Mouse (Mus musculus): ENCODE results near the gene Tia1.
"Not testable (repeated sequence)": the region's sequence is repeated elsewhere in the genome, so short reads cannot be mapped to it uniquely, and the experiment has no call there.

The Tia1 gene

DNA sequence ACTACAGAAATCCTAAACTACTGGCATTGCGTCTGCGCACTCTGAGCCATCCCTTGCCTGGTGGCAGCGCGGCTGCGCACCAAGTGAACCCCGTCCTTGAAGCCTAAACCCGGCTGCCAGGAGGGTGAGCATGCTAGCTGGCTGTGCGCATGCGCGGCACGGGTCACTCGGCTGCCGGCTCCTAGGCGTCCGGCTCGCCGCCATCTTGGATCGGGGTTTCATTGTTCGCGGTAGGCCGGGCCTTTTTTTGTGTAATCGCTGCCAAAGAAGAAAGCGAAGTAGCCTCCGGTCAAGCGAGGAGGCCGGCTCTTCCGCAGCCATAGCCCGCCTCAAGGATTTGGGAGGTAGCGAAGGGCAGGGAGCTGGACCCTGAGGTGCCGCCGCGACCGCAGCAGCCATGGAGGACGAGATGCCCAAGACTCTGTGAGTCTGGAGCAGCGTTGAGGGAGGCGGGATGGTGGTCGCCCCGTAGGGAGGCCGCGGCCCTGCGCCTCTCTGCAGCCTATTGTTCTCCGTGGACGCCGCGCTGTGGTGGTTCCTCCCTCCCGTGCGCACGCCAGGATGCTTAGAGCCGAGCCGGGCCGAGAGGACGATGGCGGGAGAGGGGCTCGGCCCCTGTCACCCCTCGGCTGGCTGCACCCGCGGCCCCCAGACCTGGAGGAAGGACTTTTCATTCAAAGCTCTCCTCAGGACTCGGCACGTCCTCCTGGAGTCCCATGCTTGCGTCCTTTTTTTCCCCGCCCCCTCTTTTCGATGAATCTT, at the start of gene Tia1:
TSS of gene Tia1 (plus strand) at position 120 of the 762 bp plus-strand sequence.
- DNase-seq (ENCODE audit: low spot score), result peak; percentile 86

DNA sequence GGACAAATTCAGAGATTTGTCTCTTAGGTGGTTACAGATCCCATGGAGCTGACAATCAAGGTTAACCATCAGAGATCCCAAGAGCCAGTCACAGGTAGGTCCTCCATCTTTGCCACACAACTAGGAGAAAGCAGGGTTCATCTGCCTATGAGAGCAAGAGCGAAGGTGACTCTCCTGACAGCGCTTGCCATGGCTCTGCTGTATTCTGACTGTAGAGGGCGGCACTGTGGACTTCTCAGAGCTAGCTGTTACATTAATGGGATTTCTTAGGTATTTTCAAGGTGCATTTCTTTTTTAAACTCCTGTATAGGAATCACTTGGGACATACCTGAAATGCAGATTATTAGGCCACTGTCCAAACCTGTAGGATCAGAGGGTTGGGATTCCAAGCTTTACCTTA, 49.1 kb upstream of the Tia1 start:
- DNase-seq (ENCODE audit: low spot score), result no peak

DNA sequence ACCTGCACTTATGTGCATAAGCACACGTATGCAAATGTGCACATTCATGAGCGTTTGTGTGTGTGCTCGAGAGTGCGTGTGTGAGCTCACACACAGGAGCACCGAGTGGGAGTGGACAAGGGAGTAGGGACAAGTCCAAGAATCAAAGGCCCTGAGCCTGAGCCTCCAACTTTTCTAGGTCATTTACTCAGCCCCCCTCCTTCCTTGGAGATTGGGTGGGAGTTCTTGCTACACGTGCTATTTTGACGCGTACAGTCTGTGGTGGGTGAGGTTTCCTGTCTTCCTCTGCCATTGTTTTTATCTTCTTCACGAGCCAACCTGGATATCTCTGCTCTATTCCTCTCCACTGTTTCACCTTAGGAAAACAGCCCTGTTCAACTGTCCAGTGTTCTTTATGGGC, 47.1 kb upstream of the Tia1 start:
- DNase-seq (ENCODE audit: low spot score), result no peak

DNA sequence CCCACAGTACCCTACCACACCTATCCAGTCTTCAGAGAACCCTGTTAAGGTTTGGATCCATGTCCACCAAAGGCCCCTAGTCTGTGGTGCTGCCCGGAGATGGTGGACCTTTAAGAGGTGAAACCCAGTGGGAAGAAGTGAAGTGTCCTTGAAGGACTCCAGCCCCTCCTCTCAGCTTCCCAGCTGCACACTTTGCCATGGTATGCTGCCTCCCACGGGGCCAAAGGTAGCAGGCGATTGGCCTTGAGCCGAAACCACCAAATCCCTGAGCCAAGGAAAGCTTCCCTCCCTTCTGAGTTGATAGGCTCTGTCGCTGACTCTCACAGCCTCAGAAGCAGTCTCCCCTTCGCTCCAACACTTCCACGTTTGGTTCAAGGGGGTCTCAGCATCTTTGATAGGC, 43.3 kb upstream of the Tia1 start:
- DNase-seq (ENCODE audit: low spot score), result no peak

DNA sequence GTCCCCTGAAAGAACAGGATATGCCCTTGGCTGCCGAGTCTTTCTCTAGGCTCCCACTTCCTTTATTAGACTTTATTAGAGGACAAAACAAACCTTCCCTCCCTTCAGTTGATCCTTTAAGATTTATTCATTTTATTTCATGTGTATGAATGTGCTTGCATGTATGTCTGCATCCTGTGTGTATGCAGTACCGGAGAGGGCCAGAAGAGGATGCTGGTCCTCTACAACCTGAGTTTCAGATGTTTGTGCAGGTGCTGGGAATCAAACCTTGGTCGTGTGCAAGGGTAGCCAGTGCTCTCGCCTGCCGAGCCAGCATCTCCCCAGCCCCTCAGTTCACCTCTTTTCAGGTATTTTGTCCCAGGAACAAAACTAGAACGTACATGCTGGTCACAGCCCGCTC, 42.6 kb upstream of the Tia1 start:
- DNase-seq (ENCODE audit: low spot score), result no peak

DNA sequence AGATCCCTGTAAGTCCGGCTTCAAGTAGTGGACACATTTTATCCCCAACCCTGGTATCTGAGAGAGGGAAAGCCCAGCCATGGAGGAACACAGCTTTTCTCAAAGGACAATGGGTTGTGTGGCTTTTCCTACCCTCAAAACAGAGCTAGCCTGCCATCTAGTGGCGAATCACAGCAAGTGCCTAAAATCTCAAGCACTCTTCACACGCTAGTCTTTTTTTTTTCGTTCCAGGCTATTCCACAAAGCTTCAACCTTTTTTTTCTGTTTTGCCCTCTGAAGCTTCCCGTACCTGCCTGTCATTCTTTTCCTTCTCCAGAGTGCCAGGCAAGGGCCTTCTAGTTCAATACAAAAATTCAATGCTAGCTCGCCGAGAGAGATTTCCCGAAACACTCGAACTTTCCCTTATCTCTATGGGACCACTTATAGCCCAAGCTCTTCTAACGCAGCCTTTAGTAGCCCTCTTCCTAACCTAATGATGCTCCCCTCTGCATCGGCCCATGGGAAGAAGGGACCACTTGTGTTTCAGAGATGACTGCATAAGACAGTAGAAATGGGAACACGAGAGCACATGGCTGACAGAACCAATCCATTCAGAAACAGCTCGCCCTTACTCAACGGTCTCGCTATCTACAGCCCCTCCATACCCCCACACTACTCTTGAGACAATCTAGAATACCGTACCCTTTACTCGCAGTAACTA, 39.4 kb upstream of the Tia1 start:
- DNase-seq (ENCODE audit: low spot score), result no peak

DNA sequence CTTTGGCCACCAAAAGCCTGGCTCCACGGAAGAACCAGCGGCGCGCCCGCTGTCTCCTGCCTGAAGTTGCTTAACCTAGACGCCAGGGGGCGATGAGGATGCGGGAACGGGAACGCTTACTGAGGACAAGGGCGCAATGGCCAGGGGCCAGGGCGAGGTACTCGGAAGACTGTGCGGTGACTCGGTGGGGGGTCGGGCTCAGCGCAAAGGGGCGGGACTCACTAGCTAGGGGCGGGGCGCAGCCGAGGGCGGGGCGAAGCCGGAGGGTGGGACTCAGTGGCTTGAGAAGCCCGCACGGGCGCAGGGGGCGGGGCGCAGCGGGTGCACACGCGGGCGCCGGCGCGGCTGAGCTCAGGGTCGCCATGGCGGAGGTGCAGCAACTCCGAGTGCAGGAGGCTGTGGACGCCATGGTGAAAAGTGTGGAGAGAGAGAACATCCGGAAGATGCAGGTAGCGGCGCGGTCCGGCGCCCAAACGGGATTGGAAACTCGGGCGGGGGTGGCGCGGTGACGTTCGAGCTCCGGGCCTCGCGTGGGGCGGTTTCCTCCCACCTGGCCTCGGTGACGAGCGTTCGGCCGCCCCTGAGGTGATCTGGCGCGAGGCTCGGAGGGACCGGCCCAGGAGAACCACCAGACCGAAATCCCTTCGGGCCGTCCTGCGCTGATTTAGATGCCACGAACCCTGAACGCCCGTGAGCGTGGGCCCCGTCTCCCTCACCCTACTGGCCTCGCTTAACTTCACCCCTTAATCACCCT, 38.5 kb upstream of the Tia1 start, which contains the start of gene Fam136a:
TSS of gene Fam136a (plus strand) at position 276 of the 754 bp plus-strand sequence.
- peak; percentile 89 for DNase-seq (ENCODE audit: low spot score)

DNA sequence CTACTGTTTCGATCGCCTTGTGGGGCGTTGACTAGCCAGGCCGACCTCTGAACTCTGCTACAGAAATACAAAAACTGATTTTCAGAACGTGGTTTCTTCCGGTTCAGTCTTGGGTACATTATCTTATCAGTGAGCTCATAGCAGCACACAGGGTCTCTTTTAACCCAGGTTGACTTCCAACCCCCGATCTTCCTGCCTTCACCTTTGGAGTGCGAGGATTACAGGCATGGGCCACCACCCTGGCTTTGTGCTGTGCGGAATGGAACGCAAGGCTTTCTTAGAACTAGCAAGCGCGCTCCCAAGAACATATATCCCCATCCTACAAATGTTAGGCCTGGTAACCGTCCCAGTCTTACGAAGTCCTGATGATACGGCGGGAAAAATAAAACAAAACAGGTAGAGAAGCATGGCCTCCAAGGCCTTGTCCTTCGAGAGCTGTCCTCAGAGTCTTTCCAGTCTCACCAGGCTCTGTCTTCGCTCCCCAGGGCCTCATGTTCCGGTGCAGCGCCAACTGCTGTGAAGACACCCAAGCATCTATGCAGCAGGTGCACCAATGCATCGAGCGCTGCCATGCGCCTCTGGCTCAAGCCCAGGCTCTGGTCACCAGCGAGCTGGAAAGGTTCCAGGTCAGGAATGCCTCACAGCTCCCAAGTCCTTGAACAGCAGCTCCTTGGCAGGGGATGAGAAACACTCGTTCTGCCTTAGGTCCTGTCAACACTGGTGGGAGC, 37.7 kb upstream of the Tia1 start:
- no peak for DNase-seq (ENCODE audit: low spot score)

DNA sequence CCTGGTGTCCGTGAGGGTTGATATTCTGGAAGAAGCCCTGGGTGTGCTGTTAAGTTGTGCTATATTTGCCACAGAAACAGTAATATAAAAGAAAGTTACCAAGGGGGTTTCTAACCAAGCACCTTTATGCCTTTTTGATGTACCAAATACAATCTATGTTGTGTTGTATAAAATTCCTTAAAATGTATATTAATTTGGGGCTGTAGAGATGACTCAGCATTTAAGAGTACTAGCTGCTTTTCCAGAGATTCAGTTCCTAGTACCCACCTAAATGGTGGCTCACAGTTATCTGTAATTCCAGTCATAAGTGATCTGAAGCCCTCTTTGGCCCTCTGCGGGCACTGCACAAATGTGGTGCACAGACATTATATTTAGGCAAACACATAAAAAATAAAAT, 37.2 kb upstream of the Tia1 start:
- DNase-seq (ENCODE audit: low spot score), result no peak

DNA sequence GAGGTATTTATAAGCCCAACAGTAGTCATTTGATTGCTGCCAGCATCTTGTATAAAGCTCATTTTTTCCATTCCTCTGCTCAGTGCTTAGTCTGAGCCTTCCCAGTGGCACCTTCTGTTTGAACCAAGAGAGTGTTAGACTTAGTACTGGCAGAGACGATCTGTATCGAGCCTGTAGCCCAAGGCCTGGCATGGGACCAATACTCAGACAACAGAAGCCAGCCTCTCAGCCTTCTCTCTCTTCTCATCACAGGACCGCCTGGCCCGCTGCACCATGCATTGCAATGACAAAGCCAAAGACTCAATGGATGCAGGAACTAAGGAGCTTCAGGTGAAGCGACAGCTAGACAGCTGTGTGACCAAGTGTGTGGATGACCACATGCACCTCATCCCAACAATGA, 35.5 kb upstream of the Tia1 start:
- DNase-seq (ENCODE audit: low spot score), result no peak

DNA sequence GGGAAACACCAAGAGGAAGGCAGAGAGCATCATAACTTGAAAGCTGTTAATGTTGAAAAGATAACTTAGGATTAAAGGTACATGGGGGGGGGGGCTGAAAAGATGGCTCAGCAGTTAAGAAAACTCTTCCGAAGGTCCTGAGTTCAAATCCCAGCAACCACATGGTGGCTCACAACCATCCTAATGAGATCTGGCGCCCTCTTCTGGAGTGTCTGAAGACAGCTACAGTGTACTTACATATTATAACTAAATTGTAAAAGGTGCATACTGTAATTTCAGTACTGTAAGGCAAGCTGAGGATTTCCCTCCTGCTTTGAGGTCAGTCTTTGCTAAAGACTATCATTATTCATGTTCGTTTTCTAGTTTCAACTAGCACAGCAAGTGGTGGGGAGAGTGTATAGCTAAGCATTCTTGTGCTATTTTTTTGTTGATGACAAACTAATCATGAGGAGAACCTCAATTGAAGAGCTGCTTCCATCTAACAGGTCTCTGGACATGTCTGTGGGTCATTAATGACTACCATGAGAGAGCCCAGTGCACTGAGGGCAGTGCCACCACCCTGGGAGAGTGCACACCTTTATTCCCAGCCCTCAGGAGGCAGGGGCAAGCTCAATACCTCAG, 33.8 kb upstream of the Tia1 start:
- no peak for DNase-seq (ENCODE audit: low spot score)

DNA sequence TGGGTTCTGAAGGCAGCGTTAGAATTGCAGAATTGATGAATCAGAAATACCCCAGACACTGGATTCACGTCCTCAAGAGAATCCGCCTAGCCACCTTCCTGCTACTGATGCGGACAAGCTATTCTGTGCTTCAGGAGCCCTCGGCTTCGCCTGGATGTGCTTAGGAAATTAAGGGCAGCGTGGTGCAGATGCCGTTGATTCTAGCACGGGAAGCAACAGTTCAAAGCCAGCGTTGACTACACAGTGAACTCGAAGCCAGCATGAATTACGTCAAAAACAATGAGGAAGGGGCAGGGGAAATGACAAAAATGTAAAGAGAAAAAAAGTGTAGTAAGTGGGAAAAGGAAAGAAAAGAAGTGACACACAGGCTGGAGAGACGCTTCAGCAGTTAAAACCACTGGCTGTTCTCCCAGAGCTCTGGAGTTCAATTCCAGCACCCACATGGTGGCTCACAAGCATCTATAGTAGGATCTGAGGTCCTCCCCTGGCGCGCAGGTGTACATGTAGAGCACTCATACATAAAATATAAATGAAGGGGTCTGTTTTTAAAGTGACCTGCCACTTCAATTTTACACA, 33.2 kb upstream of the Tia1 start, which contains the start of gene Snrpg:
TSS of gene Snrpg (plus strand) at position 541 of the 576 bp plus-strand sequence.
- DNase-seq (ENCODE audit: low spot score), result no peak

DNA sequence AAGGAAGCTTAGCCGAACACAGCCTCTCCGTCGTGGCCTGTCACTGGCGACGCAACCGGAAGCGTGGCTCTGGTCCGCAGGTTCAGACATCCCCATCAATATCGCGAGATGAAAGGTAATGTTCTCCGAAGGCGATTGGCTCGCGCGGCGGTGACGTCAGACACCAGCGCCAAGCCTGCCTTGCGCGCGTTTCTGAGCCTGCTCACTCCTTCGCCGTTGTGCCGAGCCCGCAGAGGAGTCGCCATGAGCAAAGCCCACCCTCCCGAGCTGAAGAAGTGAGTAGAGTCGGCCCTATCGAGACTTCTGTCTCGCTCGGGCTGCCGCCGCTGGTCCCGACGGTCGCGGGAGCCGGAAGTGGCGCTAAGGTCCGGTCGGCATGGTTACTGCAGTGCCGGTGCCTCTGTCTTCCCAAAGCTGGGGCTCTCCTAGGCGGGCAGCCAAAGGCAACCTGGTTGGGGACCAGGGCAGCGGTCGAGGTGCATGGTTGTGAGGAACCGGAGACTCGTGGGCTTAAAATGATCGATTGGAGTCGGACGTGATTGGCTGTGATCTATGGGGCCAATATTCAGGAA, 32.6 kb upstream of the Tia1 start:
- peak; percentile 87 for DNase-seq (ENCODE audit: low spot score)

DNA sequence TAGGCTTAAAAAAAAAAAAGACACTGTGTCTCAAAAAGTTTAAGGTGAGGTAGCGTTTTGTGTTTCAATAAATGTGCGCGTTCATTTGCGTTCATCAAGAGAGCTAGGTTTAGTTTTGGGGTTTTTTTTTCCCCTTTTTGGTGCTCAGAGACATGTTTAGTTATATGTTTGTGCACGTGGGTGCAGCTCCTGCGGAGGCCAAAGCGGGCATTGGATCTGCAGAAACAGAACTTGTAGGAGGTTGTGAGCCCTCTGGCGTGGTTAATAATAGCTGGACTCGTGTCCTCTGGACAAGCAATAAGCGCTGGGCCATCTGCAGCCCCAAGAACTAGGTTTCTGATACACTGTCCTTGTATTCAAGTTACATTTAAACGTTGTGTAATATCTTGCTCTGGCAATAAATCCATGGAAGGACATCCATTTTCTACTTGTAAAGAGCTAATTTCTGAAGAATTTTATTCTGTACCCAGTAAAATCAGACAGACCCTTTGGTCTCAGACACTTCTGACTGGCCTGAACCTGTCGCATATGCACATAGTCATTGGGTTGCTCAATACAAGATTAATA, 32.0 kb upstream of the Tia1 start:
- DNase-seq (ENCODE audit: low spot score), result no peak

DNA sequence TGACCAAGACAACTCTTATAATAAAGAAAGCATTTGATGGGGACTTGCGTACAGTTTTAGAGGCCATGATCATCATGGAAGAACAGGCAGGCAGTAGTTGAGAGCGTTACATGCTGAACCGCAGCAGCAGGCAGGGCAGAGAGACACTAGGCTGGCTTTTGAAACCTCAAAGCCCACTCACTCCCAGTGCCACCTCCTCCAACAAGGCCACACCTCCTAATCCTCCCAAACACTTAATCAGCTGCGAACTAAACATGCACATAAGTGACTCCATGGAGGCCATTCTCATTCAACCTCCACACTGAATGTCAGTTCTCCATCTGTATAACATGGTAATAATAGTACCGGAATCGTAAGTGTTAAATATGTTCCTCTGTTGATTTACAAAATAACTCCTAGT, 30.5 kb upstream of the Tia1 start:
- DNase-seq (ENCODE audit: low spot score), result no peak

DNA sequence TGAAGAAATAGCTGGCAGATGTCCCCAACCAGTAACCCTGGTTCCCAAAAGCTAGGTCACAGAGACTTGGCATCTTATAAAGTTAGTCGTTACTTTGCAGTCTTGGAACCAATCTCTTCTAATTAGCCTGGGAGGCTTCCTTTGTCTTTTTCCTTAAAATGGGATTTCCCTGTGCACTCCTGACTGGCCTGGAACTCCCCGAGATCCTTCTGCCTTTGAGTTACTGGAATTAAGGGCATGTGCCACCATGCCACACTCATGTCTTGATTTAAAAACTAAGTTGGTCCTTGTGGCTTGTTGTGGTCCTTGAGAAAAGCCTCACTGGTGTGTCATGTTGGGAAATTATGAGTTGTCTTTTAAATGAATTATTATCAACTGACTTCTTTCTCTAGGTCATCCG, 25.7 kb upstream of the Tia1 start:
- no peak for DNase-seq (ENCODE audit: low spot score)

DNA sequence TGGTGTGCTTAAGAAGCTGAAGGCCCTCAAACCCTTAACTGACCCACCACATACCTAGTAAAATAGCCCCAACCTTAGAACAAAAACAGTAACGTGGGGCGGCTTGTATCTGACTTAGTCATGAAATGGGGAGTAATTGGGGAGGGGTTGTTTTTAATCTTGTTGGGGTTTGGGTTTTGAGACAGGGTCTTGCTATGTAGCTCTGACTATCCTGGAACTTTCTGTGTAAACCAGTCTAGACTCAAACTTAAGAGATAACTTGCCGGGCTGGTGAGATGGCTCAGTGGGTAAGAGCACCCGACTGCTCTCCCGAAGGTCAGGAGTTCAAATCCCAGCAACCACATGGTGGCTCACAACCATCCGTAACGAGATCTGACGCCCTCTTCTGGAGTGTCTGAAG, 23.9 kb upstream of the Tia1 start:
- DNase-seq (ENCODE audit: low spot score), result not testable (repeated sequence)

DNA sequence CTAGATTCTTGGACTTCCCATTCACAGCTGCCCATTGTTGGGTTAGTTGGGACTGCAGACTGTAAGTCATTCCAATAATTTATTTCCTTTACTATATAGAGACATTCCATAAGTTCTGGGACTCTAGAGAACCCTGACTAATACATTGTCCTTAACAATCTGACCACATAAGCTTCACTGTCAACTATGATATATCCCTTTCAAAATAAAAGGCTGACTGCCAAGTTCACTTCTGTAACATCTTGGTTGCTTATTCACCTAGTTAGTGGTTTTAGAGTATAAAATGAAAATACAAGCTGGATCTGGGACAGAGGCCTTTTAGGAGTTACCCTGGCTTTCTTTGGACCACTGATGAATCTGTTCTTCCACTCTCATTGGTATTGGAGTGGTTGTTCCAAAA, 21.5 kb upstream of the Tia1 start:
- DNase-seq (ENCODE audit: low spot score), result no peak

DNA sequence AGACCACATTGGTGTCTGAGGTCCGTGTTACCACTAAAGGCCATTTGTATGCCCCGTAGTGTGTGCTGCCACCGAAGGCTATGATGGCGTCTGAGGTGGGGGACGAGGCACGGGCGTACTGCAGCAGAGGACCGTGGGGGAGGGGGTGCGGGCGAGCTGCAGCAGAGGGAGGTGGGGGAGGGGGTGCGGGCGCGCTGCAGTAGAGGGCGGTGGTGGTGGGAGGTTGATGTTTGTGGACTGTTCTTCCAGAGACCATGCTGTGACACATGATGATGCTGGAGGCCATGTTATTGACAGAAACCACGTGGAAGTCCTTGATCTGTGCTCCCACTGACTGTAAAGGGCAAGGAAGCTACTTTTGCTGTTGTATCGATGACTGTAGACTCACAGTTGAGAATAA, 20.6 kb upstream of the Tia1 start:
- no peak for DNase-seq (ENCODE audit: low spot score)

DNA sequence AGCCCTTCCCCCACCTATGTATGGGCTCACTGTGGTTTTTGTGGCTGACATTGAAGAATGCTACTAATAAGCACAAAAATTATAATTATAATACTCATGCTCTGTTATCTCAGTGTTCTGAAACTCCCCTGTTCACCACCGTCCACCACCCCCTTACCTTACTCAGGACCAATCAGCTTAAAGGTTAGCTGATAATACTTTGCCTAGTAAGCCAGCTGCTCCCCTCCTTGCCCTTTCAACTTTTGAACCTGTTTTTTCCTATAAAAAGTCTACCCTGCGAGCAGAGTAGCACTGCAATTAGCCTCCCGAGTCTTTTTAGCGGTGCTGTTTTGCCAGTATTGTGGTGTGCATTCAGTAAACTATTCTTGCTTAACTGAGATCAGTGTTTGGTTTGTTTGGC, 19.3 kb upstream of the Tia1 start:
- no peak for DNase-seq (ENCODE audit: low spot score)

All from urinary bladder, postnatal 10 days (tissue).